Mouse (Mus musculus) forebrain, embryonic 16.5 days (tissue): ENCODE data around the gene Drg1. TPM values are rescaled to one million over a fixed set of nuclear protein-coding genes. Genes with fewer than 3 reads are reported as not detected.
"Not testable (repeated sequence)": the region's sequence is repeated elsewhere in the genome, so short reads cannot be mapped to it uniquely, and the experiment has no call there.

Experiments used
- ATAC-seq: fragments of 200-750 bp; cut with Nextera tagmentation; 2 replicates; pipeline ENCODE4 v1.8.0; 2017; ENCODE audit warnings: mild to moderate bottlenecking, moderate library complexity
- H3K27ac ChIP-seq: fragments of 300-500 bp; sonication (generic); 2 replicates; pipeline ENCODE4 v1.5.1; 2014; ENCODE audit warnings: low read length, control low read depth
- H3K27me3 ChIP-seq: fragments of 300-500 bp; sonication (generic); replicated peaks from 2 replicates; pipeline ENCODE4 v1.6.1; 2014; ENCODE audit warnings: low read length; ENCODE audit not compliant: control insufficient read depth, insufficient read depth
- H3K36me3 ChIP-seq: fragments of 300-500 bp; sonication (generic); 2 replicates; pipeline ENCODE4 v1.6.1; 2014; ENCODE audit not compliant: control insufficient read depth, insufficient read depth
- H3K4me1 ChIP-seq: fragments of 300-500 bp; sonication (generic); replicated peaks from 2 replicates; pipeline ENCODE4 v1.6.1; 2014; ENCODE audit warnings: low read length; ENCODE audit not compliant: control insufficient read depth, insufficient read depth
- H3K4me2 ChIP-seq: fragments of 300-500 bp; sonication (generic); 2 replicates; pipeline ENCODE4 v1.6.1; 2014; ENCODE audit warnings: mild to moderate bottlenecking, low read length, control low read depth
- H3K4me3 ChIP-seq: fragments of 300-500 bp; sonication (generic); replicated peaks from 2 replicates; pipeline ENCODE4 v1.5.1; 2014; ENCODE audit warnings: mild to moderate bottlenecking, low read length, control low read depth
- H3K9ac ChIP-seq: fragments of 300-500 bp; sonication (generic); replicated peaks from 2 replicates; pipeline ENCODE4 v1.6.1; 2014; ENCODE audit warnings: low read depth, low read length, control low read depth
- H3K9me3 ChIP-seq: fragments of 300-500 bp; sonication (generic); 2 replicates; pipeline ENCODE4 v1.6.1; 2016; ENCODE audit warnings: low read length; ENCODE audit not compliant: control insufficient read depth
- WGBS: fragments of 180-500 bp; shearing (Covaris S2); extraction: QIAGEN DNeasy Blood & Tissue Kit; methylation state at CpG from one replicate; pipeline ENCODE4 v1.1.7; 2014; 5-methylcytosine and 5-hydroxymethylcytosine counted together
- polyA plus RNA-seq: library from polyadenylated mRNA; unstranded; fragments of >200 nt; fragmentation: Nextera tagmentation; extraction: Ambion mirVana; gene quantifications from 2 replicates; pipeline ENCODE4 v1.2.1, GENCODE M21; 2015

The Drg1 gene
- polyA plus RNA-seq, 1 experiment from 2014 or later = 252 TPM

DNA sequence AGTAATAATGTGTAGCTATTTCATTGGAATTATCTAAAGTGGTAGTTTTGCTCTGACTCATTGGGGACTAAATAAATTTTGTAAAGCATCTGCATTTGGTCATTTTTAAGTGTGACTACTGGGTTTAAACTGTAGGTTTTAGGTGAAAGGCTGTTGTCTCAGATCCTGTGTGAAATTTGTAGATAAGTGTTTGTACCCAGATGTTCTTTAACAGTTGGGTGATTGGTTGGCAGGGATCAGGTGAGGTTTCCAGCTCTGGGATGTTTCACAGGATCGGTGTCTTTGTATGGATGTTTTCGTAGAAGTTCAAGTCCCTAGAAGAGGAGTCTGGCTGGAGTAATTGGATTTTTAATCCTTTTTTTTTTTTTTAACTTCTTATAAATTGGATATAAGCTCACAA lies 62.4 kb downstream of the Drg1 start:
- no peak overlapping the region for H3K27ac ChIP-seq
- H3K9me3 ChIP-seq = no peaks in the 10 kb centered on the region
- no peak overlapping the region for H3K4me3 ChIP-seq
- no peak overlapping the region for H3K9ac ChIP-seq
- 71% methylated on average over 2 of the region's 2 CpGs for WGBS
- H3K4me2 ChIP-seq = peak overlapping the region; percentile 38
- no peaks in the 10 kb centered on the region for H3K27me3 ChIP-seq
- H3K36me3 ChIP-seq = peaks cover 7% of the 10 kb centered on the region
- no peak for ATAC-seq
- H3K4me1 ChIP-seq = peaks cover 3% of the 10 kb centered on the region; the same call in 1 of the 2 replicates

DNA sequence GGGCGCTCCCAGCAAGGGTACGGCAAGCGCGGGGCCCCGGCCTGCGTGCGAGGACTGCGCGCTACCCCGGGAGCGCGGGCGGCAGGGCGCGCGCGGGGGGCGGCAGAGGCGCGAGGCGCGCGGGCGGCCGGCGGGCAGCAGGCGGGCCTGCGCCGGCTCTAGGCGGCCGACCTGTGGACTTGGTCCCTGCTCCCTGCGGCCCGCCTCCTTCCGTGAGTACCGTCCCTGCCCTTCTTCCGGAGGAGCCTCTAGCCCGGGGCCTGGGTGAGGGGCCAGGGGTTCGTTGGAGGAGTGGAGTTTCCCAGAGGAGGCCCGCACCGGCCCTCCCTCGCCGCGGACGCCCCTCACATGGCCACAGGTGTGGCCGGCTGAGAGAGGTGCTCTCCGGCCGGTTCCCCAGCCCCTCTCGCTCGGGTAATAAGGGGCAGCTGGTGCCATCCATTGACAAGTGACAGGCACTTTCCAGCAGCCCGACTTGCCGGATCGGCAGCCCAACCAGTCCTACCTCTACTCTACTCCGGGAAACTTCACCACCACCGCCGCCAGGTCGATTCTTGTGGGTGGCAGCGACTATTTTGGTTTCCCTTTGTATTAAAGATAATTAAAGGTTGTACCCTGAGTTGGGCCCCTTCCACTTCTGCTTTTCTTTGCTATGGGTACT lies 63.3 kb downstream of the Drg1 start:
- peak; percentile 62 for ATAC-seq
- Histone ChIP-seq H3K9me3 (no peaks in the 10 kb centered on the region), H3K4me3 (peak overlapping the region; percentile 43), H3K9ac (peak overlapping the region; percentile 42), H3K4me2 (peak overlapping the region; percentile 38), H3K36me3 (peaks cover 7% of the 10 kb centered on the region), H3K27ac (no peak overlapping the region), H3K27me3 (no peaks in the 10 kb centered on the region), H3K4me1 (peaks cover 3% of the 10 kb centered on the region; the same call in 1 of the 2 replicates)
- 1% methylated on average over 23 of the region's 57 CpGs for WGBS

DNA sequence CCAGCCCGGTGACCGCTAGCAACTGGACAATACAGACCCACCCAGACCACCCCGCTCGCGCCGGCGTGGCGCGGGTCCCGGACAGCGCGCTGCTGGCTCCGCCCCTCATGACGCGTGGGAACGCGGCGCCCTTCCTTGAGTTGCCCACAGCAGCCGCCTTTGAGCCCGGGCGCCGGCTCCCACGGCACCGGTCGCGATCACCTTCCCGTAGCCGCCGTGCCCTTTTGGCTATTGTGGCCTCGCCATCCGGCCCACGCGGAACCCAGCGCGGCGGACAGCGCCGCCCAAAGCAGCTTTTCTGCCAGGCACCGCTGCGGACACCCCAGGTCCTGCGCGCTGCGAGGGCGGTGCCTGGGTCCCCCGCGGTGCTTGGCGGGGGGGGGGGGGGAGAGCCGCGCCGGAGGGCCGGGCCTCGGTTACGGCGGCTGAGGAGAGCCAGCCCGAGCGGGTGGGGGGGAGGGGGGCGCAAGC lies 63.9 kb downstream of the Drg1 start, which contains the start of gene Eif4enif1:
TSS of gene Eif4enif1 (plus strand) at position 162 of the 471 bp plus-strand sequence.
- H3K36me3 ChIP-seq = peaks cover 7% of the 10 kb centered on the region
- peak within 1 kb of the TSS; percentile 43 for H3K4me3 ChIP-seq
- H3K9ac ChIP-seq = peak within 1 kb of the TSS; percentile 43
- H3K4me2 ChIP-seq = peak within 1 kb of the TSS; percentile 38
- peak within 1 kb of the TSS; percentile 21; the same call in 1 of the 2 replicates for H3K27ac ChIP-seq
- ATAC-seq = peak; percentile 90
- H3K4me1 ChIP-seq = peaks cover 3% of the 10 kb centered on the region; the same call in 1 of the 2 replicates
- H3K9me3 ChIP-seq = no peaks in the 10 kb centered on the region
- no peaks in the 10 kb centered on the region for H3K27me3 ChIP-seq
- WGBS = under 1% methylated on average over 51 of the region's 57 CpGs

DNA sequence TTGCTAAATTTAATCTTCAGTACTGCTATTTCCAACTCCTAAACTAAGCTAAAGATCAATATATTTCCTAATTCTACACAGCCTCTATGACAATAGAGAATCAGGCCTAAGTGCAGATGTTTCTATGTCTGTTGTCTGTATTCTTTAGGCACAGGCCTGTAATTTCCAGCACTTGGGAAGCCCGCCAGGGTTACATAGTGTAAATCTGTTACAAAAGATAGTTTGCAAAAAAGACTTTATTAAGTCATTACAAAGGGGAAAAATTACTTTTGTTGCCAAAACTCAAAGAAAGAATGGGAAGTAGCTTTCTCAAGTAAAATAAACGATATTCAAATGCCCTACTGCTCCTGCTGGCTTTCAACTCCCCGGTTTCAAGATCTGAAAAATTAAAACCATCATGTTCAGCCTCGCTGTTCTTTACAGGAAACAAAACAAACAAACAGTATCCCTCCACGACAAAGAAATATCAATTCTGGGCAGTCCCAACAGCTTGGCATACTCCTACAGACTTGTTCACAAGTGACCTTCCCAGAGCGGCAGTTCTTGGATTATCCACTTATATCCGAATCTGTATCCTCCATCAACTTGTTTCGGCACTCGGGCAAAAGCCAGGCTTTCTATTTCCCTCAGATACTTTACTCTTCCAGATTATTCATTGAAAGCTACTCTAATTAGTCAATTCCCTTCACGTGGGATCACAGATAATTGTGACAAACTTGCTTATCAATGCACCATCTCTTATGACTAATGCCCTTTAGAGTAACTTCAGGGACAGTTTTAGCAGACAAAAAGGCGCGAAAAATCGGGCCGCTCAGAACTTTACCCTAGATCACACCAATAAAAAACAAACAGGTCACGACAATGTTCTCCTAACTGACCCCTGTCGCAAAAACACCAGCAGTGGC lies 64.6 kb downstream of the Drg1 start:
- ATAC-seq = no peak; the same call in 1 of the 2 replicates
- 0 out of 2 replicates have a peak, but pooled peaks cover 3% of the 10 kb centered on the region for H3K36me3 ChIP-seq
- H3K27me3 ChIP-seq = no peaks in the 10 kb centered on the region
- WGBS = 5% methylated on average over 16 of the region's 16 CpGs
- H3K4me3 ChIP-seq = peak overlapping the region; percentile 43
- H3K9me3 ChIP-seq = no peaks in the 10 kb centered on the region
- H3K9ac ChIP-seq = peak overlapping the region; percentile 43; the same call in 1 of the 2 replicates
- H3K4me1 ChIP-seq = peaks cover 3% of the 10 kb centered on the region; the same call in 1 of the 2 replicates
- peak overlapping the region; percentile 33 for H3K4me2 ChIP-seq
- H3K27ac ChIP-seq = no peak overlapping the region

DNA sequence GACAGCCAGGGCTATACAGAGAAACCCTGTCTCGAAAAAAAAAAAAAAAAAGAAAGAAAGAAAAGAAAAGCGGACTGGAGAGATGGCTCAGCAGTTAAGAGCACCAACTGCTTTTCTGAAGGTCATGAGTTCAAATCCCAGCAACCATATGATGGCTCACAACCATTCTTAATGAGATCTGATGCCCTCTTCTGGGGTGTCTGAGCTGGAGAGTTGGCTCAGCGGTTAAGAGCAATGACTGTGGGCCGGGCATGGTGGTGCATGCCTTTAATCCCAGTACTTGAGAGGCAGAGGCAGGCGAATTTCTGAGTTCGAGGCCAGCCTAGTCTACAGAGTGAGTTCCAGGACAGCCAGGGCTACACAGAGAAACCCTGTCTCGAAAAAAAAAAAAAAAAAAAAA lies 65.6 kb downstream of the Drg1 start:
- H3K27me3 ChIP-seq, ATAC-seq, H3K4me2 ChIP-seq, H3K9me3 ChIP-seq, H3K27ac ChIP-seq, H3K36me3 ChIP-seq, H3K9ac ChIP-seq, H3K4me3 ChIP-seq, H3K4me1 ChIP-seq: not testable (repeated sequence)
- 90% methylated on average over 6 of the region's 7 CpGs for WGBS

DNA sequence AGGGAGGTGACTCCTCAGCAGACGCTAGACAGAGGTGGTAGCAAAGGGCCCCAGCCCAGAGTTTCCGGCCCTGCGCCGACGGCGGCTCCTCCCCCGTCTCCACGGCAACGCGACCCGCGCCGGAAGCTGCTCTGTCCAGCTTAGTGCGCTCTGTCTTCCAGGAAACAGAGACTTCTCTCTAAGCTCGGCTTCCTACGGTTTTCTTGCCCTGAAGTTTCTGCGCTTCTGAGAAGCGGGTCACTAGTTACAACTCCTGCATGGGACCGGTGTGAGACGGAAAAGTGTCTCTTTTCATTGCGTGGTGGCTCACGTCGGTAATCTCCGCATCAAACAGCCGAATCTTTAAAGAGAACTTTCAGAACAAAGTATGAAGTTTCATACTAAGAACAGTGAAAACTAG lies 72.9 kb downstream of the Drg1 start, which contains the start of gene Sfi1:
TSS of gene Sfi1 (minus strand) at position 101 of the 400 bp plus-strand sequence.
- H3K4me2 ChIP-seq = no peak within 1 kb of the TSS
- no peak within 1 kb of the TSS for H3K9ac ChIP-seq
- no peaks in the 10 kb centered on the region for H3K27me3 ChIP-seq
- 85% methylated on average over 25 of the region's 25 CpGs for WGBS
- H3K4me3 ChIP-seq = no peak within 1 kb of the TSS
- no peaks in the 10 kb centered on the region for H3K36me3 ChIP-seq
- no peaks in the 10 kb centered on the region for H3K4me1 ChIP-seq
- no peaks in the 10 kb centered on the region for H3K9me3 ChIP-seq
- ATAC-seq = no peak
- no peak within 1 kb of the TSS for H3K27ac ChIP-seq

DNA sequence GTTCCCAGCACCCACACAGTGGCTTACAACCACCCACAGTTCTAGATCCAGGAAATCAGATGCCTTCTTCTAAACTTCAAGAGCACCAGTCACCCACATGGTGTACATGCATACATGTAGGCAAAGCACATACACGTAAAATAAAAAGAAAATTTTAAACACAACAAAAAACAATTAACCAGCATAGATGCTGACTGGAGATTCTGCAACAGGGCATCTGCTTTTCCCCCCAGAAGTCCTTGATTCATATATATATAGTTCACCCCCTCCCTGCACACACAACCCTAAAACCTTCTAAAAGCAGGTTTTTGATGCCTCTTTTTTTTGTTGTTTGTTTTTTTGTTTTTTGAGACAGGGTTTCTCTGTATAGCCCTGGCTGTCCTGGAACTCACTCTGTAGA lies 83.5 kb downstream of the Drg1 start:
- H3K4me3 ChIP-seq, ATAC-seq, H3K9me3 ChIP-seq, H3K4me2 ChIP-seq, H3K4me1 ChIP-seq, H3K9ac ChIP-seq, H3K27ac ChIP-seq, H3K36me3 ChIP-seq, H3K27me3 ChIP-seq: not testable (repeated sequence)
- 88% methylated on average over 1 of the region's 1 CpGs for WGBS

DNA sequence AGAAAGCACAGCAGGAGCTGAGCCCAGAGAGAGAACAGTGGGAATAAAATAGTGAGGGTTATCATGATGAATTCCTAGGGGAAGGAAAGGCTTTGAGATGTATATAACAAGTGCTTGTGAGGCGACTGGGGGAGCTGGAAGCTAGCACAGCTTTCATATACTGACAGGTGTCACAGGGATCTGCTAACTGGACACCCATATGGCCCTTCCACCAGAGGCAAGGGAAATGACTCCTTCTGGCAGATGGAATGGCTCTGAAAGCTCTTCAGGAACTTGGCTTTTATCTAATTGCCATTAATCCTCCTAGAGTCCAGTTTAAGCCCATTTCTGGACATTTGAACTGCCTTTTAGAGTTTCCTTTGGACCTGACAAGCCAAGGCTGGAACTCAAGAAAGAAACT lies 84.2 kb downstream of the Drg1 start:
- 43% methylated on average over 1 of the region's 1 CpGs for WGBS
- not testable (repeated sequence) for H3K4me1 ChIP-seq, H3K4me2 ChIP-seq, H3K27ac ChIP-seq, H3K9me3 ChIP-seq, H3K4me3 ChIP-seq, H3K36me3 ChIP-seq, H3K9ac ChIP-seq, ATAC-seq, H3K27me3 ChIP-seq

DNA sequence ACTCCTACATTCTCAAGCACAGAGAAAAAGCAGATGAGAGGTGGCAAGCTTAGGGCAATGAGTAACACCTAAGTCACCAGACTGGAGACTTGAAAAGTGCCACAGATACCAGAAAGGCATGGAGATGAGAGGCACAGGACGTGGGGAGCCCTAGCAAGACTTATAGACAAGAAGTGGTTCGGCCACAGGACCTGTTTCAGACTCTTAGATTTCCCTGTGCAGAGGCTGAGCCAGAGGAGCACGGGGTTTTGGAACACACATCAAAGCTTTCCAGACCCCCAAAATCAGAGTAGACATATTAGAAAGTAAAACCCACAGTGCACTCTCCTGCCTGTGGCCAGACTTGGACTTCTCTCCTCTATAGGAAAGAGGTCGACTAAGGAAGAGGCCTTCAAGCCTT lies 85.0 kb downstream of the Drg1 start:
- H3K4me3 ChIP-seq, H3K4me2 ChIP-seq, H3K27ac ChIP-seq, ATAC-seq, H3K9me3 ChIP-seq, H3K36me3 ChIP-seq, H3K27me3 ChIP-seq, H3K9ac ChIP-seq, H3K4me1 ChIP-seq: not testable (repeated sequence)
- 59% methylated on average over 4 of the region's 4 CpGs for WGBS
